Mouse (Mus musculus) forelimb bud, embryonic 11.5 days (tissue): ENCODE results near the gene Tubb4b.
A peak's percentile ranks its signal among the peaks of the same experiment; 100 is the strongest.

Experiments used
- DNase-seq: peaks from one replicate; pipeline ENCODE4 v3.0.0-alpha.2; 2012; ENCODE audit warnings: low read depth, low spot score

The Tubb4b gene

DNA sequence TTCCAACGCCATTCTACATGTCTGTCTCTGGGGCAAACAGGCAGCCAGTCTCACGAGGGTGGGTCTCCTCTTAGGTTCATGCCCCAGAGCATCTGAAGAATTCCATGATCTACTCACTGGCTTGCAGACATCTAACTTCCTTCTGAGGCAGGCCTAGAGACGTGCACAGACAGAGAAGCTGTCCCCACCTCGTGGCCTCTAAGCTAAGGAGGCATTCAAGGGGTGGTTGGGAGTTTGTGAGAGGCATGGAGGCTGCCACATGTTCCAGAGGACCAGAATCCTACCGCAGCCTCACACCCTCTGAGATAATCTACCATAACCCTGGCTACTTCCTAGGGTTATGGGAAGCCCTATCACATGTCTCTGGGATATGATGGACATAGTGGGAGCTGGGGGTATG is 30.5 kb downstream of the Tubb4b start:
- no peak for DNase-seq

DNA sequence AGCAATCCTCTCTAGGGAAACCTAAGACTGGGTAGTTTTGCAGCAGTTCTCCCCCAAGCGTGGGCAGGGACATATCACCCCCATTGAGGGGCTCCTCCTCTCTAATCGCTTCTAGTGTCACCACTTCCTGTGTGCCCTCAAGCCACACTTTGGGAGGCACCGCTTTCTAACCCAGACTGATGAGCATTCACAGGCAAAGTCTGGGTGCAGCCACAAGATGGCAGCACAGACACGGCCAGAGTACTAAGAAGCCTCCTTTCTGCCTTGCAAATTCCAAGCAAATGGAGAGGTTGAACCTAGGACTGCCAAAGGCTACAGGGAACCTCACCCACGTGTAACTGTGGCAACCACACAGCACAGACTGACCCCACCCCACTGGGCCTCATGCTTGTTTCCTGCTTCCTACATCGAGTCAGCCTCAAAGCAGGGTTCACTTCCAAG is 31.2 kb downstream of the Tubb4b start:
- peak; percentile 88 for DNase-seq

DNA sequence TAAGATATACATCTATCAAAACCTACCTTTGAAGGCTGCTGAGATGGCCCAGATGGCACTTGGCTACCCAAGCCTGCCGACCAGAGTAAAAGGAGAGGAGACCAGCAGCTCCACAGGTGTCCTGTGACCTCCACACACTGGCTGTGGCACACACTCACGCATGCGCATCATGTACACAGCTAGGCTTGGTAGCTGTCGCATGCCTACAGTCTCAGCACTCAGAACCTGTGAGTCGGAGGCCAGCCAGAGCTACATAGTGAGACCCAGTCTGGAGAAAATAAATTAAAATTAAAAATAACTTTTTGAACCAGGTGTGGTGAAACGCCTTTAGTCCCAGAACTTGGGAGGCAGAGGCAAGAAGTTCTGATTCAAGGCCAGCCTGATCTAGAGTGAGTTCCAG is 36.7 kb downstream of the Tubb4b start:
- DNase-seq, result no peak

DNA sequence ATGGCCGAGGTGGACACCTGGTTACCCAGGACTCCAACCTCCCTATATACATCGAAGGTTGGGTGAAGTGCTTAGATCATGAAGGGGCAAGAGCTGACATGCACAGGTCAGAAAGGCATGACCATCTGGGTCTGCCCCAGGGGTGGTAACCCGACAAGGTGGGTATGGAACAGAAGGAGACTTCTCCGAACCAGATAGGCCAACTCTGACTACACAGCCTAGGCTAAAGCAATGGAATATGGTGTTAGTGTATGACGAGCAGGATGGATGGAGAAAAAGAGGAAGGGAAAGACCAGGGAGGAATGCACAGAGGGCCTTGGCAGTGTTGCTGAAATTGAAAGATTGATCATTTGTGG is 37.9 kb downstream of the Tubb4b start:
- DNase-seq, result no peak

DNA sequence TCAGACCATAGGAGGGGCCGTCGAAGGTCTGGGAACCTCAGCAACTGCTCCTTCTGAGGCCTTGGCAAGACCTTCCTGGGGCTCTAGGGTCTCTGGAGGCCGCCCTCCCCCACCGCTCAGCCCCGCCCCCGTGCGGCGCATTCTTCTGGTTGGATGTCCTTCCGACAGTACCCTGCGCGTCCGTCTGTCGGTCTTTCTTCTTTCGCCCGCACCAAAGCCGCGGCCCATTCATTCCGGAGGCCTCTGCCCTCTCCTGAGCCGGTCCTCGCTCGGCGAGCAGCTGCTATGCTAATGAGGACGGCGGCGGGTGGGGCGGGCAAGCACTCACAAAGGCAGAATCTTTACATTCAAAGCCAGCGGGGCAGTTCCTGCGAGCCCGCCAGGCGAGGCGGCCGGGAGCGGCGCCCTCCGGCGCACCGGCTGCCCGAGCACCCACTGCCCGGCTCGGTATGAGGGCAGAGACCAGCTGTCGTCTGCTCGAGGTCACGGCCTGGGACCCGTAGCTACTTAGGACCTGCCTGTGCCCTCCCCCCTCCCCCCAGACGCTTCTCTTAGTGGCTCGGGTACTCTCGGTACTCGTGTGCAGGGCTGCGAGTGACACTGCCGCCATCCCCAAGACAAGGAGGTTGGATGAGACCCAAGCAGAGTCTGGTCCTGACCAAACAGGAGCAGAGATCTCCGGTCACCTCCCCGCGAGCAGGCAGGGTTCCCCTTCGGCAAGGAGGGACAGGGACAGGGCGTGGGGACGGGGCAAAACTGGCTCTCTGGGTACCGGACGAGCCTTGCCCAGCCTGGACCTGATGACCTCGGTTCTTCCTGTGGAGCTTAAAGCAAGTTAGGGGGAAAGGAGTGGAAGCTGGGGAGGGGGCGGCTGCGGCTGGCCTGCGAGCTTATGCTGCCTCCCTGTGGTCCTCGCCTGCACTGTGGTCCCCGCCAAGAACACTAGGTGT is 38.6 kb downstream of the Tubb4b start:
- DNase-seq, result peak; percentile 64

DNA sequence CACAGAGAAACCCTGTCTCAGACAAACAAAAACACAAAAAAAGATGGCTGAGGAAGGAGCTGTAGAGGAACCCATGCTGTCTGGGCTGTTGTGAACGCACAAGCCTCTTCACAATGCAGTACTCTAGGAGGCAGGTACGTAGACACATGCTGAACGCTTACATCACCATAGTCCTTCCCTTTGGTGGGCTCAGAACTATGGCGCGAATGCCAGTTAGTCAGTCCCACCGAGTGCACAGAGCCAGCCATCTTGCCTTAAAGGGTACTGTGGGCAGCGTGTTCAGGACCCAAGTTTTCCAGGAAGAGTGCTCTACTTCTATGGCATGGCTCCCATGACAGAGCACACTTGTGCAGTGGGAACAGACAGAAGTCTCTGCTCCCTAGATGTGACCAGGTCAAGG is 40.0 kb downstream of the Tubb4b start:
- DNase-seq, result no peak

DNA sequence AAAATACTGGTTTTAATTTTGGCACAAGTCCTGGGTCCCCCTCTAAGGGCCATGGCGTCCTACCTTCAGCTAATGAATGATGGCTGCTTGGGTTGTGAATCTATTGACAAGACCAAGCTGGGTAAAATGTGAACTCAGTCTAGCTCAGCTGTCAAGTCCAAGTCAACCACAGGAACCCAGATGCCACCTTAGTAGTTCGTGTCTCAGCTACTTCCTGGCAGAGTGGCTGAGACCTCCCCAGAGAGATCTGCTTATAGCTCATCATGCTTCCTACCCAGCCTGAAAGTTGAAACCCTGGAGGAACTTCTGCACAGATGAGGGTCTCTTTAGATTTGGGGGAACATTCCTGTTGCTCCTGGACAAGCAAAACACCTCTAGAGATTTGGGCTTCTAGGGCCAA is 41.2 kb downstream of the Tubb4b start:
- no peak for DNase-seq

DNA sequence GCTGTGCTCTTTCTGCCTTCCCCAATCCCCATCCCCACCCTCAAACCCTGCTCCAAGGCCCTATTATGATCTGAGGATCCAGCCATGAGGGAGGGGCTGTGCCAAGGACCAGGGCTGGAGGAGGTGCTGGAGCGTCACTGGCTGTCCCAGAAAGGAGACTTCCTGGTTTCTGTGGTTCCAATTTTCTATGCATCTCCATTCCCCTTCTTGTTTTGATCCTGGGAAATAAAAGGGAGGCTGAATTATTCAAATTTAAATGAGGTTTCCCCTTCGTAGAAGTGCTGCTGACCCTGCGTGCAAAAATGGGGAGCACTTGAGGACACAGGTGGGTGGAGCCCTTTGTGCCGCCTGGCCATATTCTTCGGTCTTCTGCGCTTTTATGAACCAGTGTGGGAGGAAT is 41.8 kb downstream of the Tubb4b start:
- DNase-seq, result no peak

DNA sequence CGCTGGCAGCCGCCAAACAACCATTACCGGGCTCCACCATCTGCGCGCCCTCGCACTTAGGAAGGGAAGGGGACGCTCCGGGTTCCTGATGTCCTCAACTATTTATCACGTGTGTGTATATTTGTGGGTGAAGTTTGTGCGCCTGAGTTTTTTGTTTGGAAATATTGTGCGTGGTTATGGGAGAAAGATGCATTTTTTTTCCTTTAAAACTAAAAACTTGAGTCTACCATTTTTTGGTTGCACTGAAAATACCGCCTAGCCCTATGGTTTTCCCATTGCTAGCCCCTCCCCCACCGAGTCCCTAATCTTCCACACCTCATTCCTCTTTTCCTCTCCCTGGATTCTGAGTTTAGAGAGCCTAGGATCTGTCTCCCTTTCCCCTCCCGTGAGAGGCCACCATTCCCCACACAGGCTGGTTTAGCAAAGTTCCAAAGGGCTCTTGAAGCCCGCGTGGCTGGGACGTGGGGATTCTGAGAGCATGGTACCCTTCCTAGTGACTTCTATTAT is 42.6 kb downstream of the Tubb4b start:
- DNase-seq, result no peak

DNA sequence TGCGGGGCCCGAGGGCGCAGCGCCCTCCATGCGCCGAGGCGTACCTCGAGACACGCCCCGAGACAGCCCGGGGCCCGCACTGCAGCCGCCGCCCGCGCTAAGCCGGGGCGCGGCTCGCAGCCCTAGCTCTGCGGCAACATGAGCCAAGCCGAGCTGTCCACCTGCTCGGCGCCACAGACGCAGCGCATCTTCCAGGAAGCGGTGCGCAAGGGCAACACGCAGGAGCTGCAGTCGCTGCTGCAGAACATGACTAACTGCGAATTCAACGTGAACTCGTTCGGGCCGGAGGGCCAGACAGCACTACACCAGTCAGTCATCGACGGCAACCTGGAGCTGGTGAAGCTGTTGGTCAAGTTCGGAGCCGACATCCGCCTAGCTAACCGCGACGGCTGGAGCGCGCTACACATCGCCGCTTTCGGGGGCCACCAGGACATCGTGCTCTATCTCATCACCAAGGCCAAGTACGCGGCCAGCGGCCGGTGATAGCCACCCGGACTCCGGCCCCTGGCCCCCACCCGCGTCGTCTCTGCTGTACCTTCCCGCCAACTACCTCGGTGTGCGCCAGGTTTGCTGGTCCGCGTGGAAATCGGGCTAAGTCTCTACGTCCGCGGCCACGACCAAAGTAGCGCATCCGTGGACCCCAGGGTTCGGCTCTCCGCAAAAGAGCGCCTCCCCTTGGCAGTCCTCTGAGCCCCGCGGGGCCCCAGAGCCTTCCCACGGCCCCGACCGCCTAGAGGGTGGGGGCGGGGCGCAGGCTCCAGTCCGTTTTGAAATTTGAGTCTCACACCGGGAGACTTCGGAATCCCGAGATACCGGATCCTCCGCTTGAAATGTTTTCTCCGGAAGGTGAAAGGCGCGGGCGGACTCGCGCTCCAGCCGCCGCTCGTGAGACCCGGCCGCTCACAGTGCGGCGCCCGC is 43.3 kb downstream of the Tubb4b start:
- peak; percentile 38 for DNase-seq

DNA sequence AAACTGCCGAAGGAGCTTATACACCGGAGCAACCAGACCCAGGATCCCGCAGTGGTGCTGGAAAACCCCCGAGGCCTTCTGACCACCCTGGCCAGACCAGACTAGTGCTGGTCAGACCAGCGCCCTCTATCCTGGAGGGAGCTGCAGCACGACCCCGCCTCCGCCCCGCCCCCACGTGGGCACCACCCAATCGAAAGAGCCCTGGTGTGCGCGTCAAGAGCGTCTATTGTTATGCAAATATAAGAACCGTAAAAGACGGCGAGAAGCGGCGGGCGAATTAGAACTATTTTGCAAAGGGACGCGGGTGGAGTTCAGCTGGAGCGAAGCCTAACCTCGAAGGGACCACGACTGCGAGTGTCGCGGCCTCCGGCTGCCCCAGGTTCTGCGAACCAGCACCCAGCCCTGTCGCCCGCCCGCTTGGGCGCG is 44.0 kb downstream of the Tubb4b start, which contains the start of gene Nrarp:
Gene Nrarp (plus strand): TSS at position 281 of the 426 bp plus-strand sequence.
- peak; percentile 85 for DNase-seq

DNA sequence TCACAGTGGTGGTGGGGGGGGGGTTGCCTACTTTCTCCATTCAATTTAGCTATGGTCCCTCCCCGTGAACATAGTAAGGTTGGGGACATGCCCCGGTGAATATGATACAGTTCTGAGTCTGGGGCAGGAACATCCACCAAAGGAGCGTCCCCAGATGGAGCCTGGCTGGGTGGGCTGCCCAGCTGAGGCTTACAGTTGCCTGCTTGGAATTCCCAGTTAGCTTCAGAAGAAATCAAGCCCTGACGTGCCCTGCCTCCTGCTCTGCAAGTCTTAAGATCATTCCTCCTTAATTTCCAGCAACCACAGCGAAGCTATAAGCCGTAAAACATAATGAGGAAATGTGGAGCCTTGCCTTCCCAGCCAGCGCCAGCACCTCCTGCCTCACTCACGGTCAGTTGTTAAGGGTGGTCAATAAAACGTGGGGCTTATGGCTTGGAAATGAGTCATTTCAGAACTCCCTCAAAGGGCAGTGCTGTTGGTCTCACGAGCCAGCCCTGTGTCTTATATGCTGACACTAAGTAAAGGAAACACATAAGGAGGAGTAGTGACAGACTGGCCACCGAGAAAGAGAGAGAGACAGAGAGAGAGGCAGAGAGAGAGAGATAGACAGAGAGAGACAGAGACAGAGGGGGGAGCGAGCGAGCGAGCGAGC is 44.8 kb downstream of the Tubb4b start:
- peak; percentile 62 for DNase-seq

DNA sequence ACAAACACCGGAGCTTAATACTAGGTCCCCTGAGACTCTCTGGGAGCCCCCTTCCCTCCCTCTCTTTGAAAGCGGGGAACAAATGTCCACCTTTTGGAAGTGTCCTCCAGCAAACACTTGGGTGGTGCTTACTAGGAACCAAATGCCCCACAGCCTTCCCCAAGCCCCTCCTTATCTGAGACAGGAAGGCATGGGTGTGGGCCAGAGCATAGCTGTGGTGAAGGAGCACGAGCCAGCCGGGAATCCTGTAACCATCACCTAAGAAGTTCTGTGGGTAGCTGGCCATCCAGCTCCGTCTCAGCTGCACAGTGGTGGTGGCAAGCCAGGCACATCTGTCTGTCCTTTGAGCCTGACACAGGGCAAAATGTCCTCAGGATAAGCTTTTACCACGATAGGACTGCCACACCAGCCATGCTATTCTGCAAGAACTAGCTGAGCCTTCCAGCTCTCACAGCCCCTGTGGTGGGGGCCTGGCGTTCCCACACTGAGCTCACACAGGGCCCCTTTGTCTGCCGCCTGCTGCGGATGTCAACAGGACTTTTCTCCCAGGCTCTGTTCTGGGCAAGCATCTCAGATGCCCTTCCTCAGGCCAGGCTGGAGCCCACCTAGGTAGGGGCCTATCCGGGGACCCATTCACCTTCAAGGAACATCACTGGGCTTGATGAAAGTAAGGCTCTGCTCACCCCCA is 46.1 kb downstream of the Tubb4b start:
- no peak for DNase-seq

DNA sequence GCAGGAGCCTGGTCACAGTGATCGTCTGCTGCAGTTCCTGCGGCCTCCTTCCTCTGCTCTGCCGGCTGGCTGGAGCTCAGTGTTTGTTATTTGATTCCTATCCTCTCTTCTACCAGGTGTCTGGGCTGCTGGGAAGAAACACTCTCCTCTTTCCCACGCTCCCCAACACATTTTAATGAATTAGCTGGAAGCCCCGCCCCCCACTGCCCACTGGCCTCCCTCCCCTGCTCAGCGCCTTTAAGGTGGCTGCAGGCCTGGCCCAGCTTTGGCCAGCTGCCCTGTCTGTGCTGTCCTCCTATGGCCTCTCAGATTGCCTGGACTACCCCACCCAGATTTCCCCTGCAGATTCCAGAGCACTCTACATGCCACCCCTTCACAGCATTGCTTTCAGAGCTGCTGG is 46.8 kb downstream of the Tubb4b start:
- DNase-seq, result peak; percentile 60

DNA sequence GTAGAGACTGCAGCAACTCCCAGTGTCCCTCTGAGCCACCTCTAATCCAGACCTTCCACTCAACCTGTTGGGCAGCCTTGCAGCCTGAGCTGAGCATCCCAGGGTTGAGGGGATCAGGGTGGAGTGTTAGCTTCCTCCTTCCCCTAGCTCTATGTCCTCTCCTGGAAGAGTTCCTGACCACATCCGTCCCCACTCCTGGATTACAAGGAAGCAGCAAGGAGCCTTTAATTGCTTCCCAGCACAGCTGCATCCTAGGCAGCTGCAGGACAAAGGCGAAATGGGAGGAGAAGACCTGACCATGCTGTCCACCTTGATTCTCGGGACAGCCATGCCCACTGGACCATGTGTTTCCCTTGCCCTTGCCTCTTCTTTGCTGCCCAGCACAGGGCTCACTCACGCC is 47.4 kb downstream of the Tubb4b start:
- no peak for DNase-seq

DNA sequence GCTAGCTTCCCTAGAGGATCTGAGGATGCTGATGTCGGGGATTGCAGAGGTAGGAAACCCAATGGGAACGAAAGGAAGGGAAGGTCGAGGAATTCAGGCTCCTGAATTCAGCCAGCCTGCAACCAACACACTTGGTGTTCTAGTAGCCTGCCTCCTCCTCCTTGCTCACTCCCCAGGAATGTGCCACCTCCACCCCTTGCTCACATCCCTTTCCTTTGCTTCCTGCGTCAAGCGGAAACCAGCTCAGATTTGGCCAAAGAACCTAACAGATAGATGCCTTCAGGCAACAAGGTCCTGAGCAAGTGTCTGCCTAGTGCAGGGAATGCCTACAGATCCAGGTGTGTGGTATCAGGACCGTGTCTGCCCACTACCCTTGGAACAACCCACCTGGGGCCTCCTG is 47.9 kb downstream of the Tubb4b start:
- DNase-seq, result no peak

DNA sequence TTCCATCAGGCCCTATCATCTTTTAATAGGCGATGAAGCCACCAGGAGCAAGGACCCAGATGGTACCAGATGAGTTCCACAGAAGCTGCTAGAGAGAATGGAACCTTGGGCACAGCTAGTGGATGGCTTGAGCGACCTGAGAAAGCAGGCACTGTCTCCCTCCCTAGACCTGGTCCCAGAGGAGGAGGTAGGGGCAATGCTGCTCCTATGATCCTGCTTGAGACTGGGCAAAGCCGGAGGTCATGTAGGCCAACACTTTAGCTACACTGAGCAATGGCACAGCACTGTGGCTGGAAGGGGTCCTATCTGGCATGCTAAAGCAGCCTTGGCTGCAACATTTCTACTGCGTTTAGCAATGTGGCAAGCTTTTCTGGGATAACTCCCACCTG is 48.8 kb downstream of the Tubb4b start:
- DNase-seq, result no peak

DNA sequence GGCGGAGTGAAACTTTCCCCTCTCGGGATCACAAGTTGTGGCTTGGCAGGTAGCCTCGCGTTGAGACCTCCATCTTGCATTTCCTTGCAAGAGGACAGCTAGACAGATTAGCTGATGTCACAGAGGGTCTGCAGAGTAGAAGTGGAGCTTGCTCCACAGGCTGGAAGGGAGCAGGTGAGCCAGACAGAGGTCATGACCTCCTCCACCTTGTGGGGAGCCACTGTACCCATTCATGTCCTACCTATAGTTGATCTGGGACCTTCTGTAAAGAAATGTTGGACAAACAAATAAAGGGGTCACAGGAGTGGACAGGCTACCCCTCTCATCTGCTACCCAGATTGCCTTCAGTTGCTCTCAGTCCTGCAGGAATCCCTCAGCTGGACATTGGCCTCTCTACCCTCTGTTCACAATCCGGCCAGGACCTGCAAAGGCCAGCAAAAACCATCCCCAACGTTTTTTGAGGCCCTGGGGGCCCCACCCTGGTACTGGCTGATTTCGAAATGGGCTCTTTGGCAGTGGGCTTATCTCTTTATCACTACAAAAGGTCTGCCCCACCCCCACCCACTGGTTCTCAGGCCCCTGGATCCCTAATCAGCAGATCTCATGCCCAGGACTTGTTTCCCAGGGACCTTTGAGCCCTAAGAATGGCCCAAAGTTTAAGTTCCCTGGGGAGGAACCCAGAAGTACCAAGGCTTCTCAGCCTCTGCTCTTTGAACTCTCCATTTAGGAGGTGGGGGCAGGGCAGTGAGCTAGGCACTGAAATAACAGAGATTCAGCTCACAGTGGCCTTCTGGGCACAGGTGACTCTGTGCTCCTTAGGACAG is 49.4 kb downstream of the Tubb4b start:
- DNase-seq, result no peak

DNA sequence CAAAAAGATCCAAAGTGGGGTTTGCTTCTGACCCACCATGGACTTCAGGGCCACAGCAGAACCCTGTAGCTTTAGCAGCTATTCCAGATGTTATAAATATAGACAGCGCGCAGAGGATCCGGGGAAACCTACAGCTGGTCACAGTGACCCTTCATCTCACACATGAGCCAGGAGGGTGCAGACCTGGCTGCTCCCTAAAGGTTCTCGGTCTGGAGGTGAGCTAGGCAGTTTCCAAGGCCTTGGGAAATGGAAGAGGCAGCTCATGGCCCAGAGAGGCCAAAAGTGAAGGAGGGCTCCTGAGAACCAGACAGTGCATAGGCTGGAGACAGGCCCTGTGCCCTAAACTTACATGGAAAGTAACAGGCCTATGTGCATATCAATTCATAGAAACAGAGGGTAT is 50.7 kb downstream of the Tubb4b start:
- DNase-seq, result no peak

DNA sequence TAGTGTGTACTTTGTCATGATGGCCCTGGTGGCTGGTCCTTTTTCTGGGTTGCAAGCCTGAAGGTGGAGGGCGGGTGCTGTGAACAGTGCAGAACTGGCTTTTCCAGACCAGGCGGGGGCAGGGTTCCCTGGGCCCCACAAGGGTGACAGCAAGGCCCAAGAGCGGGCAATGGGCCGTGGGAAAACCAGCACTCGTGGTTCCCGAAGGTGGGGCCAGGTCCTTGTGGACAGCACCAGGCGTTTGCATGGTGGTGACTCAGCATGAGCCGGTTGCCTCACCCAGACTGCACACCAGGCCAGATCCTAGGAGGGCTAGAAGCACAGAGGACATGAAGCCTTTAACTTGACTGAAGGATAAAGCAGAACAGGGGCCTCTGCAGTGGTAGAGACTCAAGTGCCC is 51.9 kb downstream of the Tubb4b start:
- no peak for DNase-seq
